Mouse (Mus musculus): ENCODE measurements around the gene Syne1.

Gene Syne1

GRCm38 (mm10) chr10:5437766-5438165 lies 113.5 kb downstream of the Syne1 start:
- no peak for DNase-seq (ENCODE audit: low spot score in 2 of 2)

- no peak for DNase-seq (ENCODE audit: low spot score in 2 of 2)
These were observed 127.3 kb downstream of the Syne1 start for GRCm38 (mm10) chr10:5423984-5424383.

GRCm38 (mm10) chr10:5415730-5416129 lies 135.6 kb downstream of the Syne1 start:
- no peak for DNase-seq (ENCODE audit: low spot score in 2 of 2)

GRCm38 (mm10) chr10:5384131-5384776 lies 167.0 kb downstream of the Syne1 start:
- peak; percentile 78 to 86 for DNase-seq (ENCODE audit: low spot score in 2 of 2)

GRCm38 (mm10) chr10:5381536-5381935 lies 169.7 kb downstream of the Syne1 start:
- DNase-seq (ENCODE audit: low spot score in 2 of 2) = no peak

GRCm38 (mm10) chr10:5378969-5379368 lies 172.3 kb downstream of the Syne1 start:
- no peak for DNase-seq (ENCODE audit: low spot score in 2 of 2)

GRCm38 (mm10) chr10:5369599-5369998 lies 181.7 kb downstream of the Syne1 start:
- no peak for DNase-seq (ENCODE audit: low spot score in 2 of 2)

- DNase-seq (ENCODE audit: low spot score in 2 of 2) = no peak
These were observed 183.0 kb downstream of the Syne1 start for GRCm38 (mm10) chr10:5368266-5368665.

GRCm38 (mm10) chr10:5367465-5368011 lies 183.7 kb downstream of the Syne1 start:
- DNase-seq (ENCODE audit: low spot score in 2 of 2) = no peak

- no peak for DNase-seq (ENCODE audit: low spot score in 2 of 2)
These were observed 190.7 kb downstream of the Syne1 start for GRCm38 (mm10) chr10:5360560-5360959.

GRCm38 (mm10) chr10:5356614-5357013 lies 194.7 kb downstream of the Syne1 start:
- no peak for DNase-seq (ENCODE audit: low spot score in 2 of 2)

GRCm38 (mm10) chr10:5353390-5353789 lies 197.9 kb downstream of the Syne1 start:
- no peak for DNase-seq (ENCODE audit: low spot score in 2 of 2)

GRCm38 (mm10) chr10:5346911-5347310 lies 204.4 kb downstream of the Syne1 start:
- DNase-seq (ENCODE audit: low spot score in 2 of 2) = no peak

- DNase-seq (ENCODE audit: low spot score in 2 of 2) = no peak
These were observed 208.1 kb downstream of the Syne1 start for GRCm38 (mm10) chr10:5343211-5343610.

GRCm38 (mm10) chr10:5336394-5336793 lies 214.9 kb downstream of the Syne1 start:
- DNase-seq (ENCODE audit: low spot score in 2 of 2) = no peak

- DNase-seq (ENCODE audit: low spot score in 2 of 2) = no peak
These were observed 218.5 kb downstream of the Syne1 start for GRCm38 (mm10) chr10:5332801-5333200.

GRCm38 (mm10) chr10:5326716-5327115 lies 224.6 kb downstream of the Syne1 start:
- no peak for DNase-seq (ENCODE audit: low spot score in 2 of 2)

GRCm38 (mm10) chr10:5323741-5324395 lies 227.4 kb downstream of the Syne1 start:
- DNase-seq (ENCODE audit: low spot score in 2 of 2) = no peak

GRCm38 (mm10) chr10:5322562-5322961 lies 228.7 kb downstream of the Syne1 start:
- DNase-seq (ENCODE audit: low spot score in 2 of 2) = peak in 1 of 2 experiments; percentile 7

- peak; percentile 11 to 63 for DNase-seq (ENCODE audit: low spot score in 2 of 2)
These were observed 233.7 kb downstream of the Syne1 start for GRCm38 (mm10) chr10:5317602-5318001.

GRCm38 (mm10) chr10:5312437-5312836 lies 238.8 kb downstream of the Syne1 start:
- DNase-seq (ENCODE audit: low spot score in 2 of 2) = no peak

- peak; percentile 41 to 63 for DNase-seq (ENCODE audit: low spot score in 2 of 2)
These were observed 241.1 kb downstream of the Syne1 start for GRCm38 (mm10) chr10:5309961-5310713.

All from thymus, postnatal 10 days (tissue).